Mouse (Mus musculus) kidney, adult 2 months (tissue): ENCODE data around the gene Gramd1b. TPM values are rescaled to one million over a fixed set of nuclear protein-coding genes. Genes with fewer than 3 reads are reported as not detected.

Experiments used
- DNase-seq: peaks from one replicate; pipeline ENCODE4 v3.0.0; 2021
- H3K27ac ChIP-seq: fragments of 200-500 bp; 2 replicates; pipeline ENCODE4 v1.5.1; 2012; ENCODE audit warnings: low read depth, low read length, control low read depth, inconsistent platforms; ENCODE audit not compliant: insufficient read depth
- H3K27me3 ChIP-seq: fragments of 200-500 bp; replicated peaks from 2 replicates; pipeline ENCODE4 v1.6.1; 2012; ENCODE audit warnings: mild to moderate bottlenecking, moderate library complexity, low read length, inconsistent platforms; ENCODE audit not compliant: control insufficient read depth, insufficient read depth
- H3K36me3 ChIP-seq: fragments of 200-500 bp; 2 replicates; pipeline ENCODE4 v1.6.1; 2012; ENCODE audit warnings: mild to moderate bottlenecking, moderate library complexity, low read length, inconsistent platforms; ENCODE audit not compliant: control insufficient read depth, insufficient read depth
- H3K4me1 ChIP-seq: fragments of 200-500 bp; 2 replicates; pipeline ENCODE4 v1.6.1; 2011; ENCODE audit warnings: low read length; ENCODE audit not compliant: control insufficient read depth, insufficient read depth
- H3K4me3 ChIP-seq: fragments of 200-500 bp; 2 replicates; pipeline ENCODE4 v1.5.1; 2011; ENCODE audit warnings: mild to moderate bottlenecking, low read depth, low read length, control low read depth; ENCODE audit not compliant: insufficient read depth
- CTCF ChIP-seq: fragments of 200-500 bp; conservative IDR thresholded peaks from 2 replicates; pipeline ENCODE4 v1.5.1; 2011; ENCODE audit warnings: low read depth, mild to moderate bottlenecking, control low read depth, low read length, moderate library complexity, mixed read lengths; ENCODE audit not compliant: insufficient read depth, insufficient read length
- POLR2A ChIP-seq: fragments of 200-500 bp; IDR thresholded peaks from one replicate; pipeline ENCODE4 v1.6.1; 2011; ENCODE audit warnings: low read depth, low read length, control low read depth
- WGBS: fragments of 180-500 bp; shearing (Covaris S2); methylation state at CpG from one replicate; pipeline ENCODE4 v1.1.7; 2018; 5-methylcytosine and 5-hydroxymethylcytosine counted together
- polyA plus RNA-seq: library from polyadenylated mRNA; depleted of rRNA; stranded (reverse); fragments of >200 nt; gene quantifications from 2 replicates; pipeline ENCODE4 v1.2.3, GENCODE M21; 2012

Gramd1b gene
- polyA plus RNA-seq, 1 experiment = 210 TPM

DNA sequence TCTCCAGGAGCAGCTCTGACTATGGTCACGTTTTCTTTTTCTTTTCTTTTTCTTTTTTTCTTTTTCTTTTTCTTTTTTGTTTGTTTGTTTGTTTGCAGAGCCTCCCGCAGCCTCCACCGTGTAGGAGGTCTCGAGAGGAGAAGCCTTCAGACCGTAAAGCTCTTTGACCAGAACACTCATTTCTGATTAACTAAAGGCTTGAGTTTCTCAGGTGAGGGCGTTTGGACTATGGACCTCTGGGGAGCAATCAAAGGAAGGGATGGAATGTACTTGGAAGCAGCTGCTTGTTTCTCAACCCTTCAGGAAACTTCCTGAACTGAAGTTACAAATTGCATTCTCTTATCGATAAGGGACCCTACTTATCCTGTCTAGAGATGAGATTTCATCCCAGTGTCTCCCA lies 64.4 kb downstream of the Gramd1b start:
- peak; percentile 91 for DNase-seq
- peaks cover 19% of the 10 kb centered on the region; the same call in 1 of the 2 replicates for H3K4me1 ChIP-seq
- TF ChIP-seq POLR2A (no peak), CTCF (no peak)
- 24% methylated on average over 7 of the region's 7 CpGs for WGBS
- H3K27me3 ChIP-seq = no peaks in the 10 kb centered on the region
- H3K4me3 ChIP-seq = no peak overlapping the region
- peak overlapping the region; percentile 92 for H3K27ac ChIP-seq
- H3K36me3 ChIP-seq = no peaks in the 10 kb centered on the region

DNA sequence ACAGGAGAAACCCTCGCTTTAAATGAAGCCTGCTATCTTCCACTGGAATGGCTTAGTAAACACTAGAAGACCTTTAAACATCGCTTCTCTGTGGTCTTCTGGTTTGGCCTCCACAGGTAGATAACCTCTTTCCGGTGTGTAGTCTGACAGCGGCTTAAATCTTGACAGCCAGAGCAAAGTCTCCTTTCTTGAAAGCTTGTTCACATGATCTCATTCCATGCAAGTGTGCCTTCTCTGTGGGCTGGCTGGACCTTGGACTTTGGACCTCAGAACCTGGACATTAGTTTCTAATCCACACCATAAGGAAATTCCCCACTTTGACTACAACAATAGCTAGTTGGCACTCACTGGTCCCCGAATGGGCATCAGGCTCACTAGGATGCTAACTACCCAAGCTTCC lies 65.6 kb downstream of the Gramd1b start:
- Histone ChIP-seq H3K4me3 (peak overlapping the region; percentile 83), H3K36me3 (no peaks in the 10 kb centered on the region), H3K27me3 (no peaks in the 10 kb centered on the region), H3K4me1 (peaks cover 28% of the 10 kb centered on the region; the same call in 1 of the 2 replicates), H3K27ac (peak overlapping the region; percentile 92)
- DNase-seq = peak; percentile 95
- WGBS = 55% methylated on average over 5 of the region's 5 CpGs
- no peak for TF ChIP-seq CTCF
- no peak for TF ChIP-seq POLR2A

DNA sequence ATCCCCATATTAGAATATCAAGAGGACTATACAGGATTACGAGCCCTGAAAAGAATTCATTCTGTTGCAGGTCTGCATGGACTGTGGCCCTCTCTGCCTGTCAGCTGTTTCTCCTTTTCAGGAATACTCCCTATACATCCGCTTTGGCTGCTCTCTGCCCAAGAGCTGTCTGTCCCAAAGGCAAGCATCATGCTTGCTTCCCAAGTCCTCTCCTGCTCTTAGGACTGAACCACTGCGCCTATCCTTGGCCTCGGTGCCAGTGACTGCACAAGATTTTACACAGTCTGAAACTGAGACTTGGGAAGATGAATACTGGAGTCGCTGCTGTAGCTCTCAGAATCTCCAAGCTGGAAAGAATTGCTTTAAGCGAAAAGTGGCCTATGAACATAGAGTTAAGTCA lies 68.8 kb downstream of the Gramd1b start:
- no peaks in the 10 kb centered on the region for H3K36me3 ChIP-seq
- H3K4me1 ChIP-seq = peaks cover 46% of the 10 kb centered on the region
- H3K27ac ChIP-seq = peak overlapping the region; percentile 53; the same call in 1 of the 2 replicates
- 54% methylated on average over 6 of the region's 6 CpGs for WGBS
- H3K4me3 ChIP-seq = peak overlapping the region; percentile 23; the same call in 1 of the 2 replicates
- TF ChIP-seq POLR2A = no peak
- TF ChIP-seq CTCF = no peak
- no peak for DNase-seq
- H3K27me3 ChIP-seq = no peaks in the 10 kb centered on the region

DNA sequence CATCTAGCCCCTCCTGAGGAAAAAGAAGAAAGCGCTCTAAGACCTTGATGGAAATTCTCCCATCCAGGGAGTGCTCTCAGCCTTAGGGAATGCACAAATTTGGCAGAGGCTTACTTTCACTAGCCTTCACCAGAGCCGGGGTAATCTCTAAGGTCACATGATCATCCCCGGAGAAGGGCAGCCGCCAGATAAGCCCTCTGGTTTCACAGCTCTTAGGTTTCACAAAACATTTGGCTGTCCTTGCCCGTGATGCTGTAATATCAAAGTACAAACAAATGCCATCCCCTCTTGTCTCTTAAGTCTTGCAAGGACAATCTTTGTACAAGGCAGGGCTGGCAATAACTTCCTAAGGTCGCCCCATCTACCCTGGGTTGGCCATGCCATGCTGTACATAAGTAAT lies 70.4 kb downstream of the Gramd1b start:
- peak overlapping the region; percentile 83; the same call in 1 of the 2 replicates for H3K27ac ChIP-seq
- no peak overlapping the region; the same call in 1 of the 2 replicates for H3K4me3 ChIP-seq
- TF ChIP-seq CTCF (no peak), POLR2A (no peak)
- no peak for DNase-seq
- peaks cover 47% of the 10 kb centered on the region for H3K4me1 ChIP-seq
- 35% methylated on average over 6 of the region's 6 CpGs for WGBS
- no peaks in the 10 kb centered on the region for H3K36me3 ChIP-seq
- H3K27me3 ChIP-seq = no peaks in the 10 kb centered on the region

DNA sequence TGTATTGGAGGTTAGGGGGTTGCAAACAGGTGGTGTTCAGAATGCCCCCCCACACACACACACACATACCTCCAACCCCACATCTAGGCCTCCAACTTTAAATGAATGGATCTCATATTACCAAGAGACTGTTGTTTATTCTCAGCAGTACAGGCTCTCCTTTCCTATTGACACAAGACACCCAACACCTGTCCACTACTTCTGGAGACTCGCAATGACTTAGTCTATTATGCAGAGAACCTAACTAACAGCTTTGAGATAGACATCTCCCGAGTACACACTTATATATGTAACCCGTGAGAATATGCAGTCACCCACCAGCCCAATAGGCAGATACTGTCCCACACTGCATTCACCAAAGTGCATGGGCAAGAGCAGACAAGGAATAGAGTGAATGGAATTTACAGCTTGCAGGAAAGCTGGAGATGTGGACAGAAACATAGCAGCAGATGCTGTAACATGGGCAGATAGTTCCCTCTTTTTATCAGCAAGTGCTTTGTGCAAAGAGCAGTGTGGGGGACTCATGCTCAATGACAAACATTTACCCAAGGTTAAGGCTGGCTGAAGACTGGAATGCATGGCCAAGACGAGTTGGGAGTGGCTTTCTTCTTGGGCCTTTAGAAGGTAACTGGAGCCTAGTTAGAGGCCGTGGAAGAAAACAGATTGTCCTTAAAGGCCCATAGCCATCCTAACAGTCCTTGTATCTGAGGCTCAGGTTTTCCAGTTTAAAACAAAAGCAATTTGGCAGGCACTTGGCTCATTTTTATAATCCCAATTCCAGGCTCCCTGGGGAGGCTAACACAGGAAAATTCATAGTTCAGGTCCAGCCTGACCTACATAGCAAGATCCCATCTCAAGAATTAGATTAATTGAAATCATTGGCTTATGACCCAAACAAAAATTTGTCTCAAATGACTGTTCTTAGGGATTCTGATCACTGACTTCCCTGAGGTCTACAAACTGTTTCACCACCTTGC lies 71.6 kb downstream of the Gramd1b start:
- WGBS = 49% methylated on average over 5 of the region's 5 CpGs
- Histone ChIP-seq H3K4me3 (no peak overlapping the region), H3K4me1 (peaks cover 47% of the 10 kb centered on the region), H3K27me3 (no peaks in the 10 kb centered on the region), H3K27ac (peak overlapping the region; percentile 83), H3K36me3 (no peaks in the 10 kb centered on the region)
- TF ChIP-seq POLR2A (no peak), CTCF (no peak)
- DNase-seq = peak; percentile 48

DNA sequence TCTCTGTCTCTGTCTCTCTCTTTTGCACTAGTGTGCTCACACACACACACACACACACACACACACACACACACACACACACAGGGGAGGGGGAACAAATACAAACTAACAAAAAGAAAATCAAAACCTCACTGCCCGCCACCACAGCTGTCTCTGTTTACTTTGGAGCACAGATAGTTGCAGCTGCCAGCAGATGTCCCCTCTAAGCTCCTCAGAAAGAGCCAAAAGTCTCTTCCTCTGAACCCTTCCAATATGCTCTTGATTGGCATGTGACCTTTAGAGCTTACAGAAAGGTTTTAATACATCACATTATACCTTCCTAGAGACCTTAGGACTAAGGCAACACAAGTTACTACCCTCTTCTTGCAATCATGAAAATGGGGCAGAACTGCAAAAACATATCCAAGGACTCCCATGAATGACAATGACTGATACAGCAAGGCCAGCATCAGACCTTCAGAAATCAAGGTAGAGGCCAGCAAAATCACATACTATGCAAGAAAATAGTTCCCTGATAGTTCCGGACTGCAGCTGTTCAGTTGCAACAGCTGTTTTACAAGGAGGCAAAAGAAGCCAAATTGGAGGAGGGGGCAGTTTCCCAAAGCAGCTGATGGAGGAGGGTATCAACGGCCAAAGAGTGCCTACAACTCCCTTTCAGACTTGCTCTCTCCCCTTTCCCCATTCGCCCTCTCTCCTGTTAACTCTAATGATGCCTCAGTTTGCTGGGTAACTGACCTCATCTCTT lies 72.5 kb downstream of the Gramd1b start:
- H3K4me1 ChIP-seq = peaks cover 47% of the 10 kb centered on the region
- no peaks in the 10 kb centered on the region; the same call in 1 of the 2 replicates for H3K36me3 ChIP-seq
- H3K27ac ChIP-seq = peak overlapping the region; percentile 53
- no peak overlapping the region for H3K4me3 ChIP-seq
- TF ChIP-seq CTCF (no peak), POLR2A (no peak)
- no peaks in the 10 kb centered on the region for H3K27me3 ChIP-seq
- no peak for DNase-seq
- WGBS = 52% methylated on average over 4 of the region's 4 CpGs

DNA sequence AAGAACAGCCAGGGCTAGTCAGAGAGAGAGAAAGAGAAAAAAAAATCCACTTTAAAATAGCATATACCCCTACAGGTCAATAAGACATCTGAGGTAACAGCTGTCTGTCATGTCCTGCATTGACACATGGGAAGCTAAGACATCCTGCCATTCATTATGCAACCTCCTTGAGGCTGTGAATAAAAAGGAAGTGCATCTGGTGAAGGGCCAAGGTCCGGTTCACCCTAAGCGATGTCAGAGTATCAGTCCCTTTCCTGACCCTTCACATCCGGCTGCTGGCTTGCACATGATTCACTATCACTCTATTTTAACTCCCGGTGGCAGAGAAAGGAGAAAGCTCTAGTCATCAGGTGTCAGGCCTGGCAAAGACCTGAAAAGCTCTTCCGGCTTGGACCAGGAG lies 73.7 kb downstream of the Gramd1b start:
- 28% methylated on average over 5 of the region's 5 CpGs for WGBS
- Histone ChIP-seq H3K4me1 (peaks cover 47% of the 10 kb centered on the region), H3K4me3 (no peak overlapping the region), H3K27ac (0 out of 2 replicates have a peak overlapping the region, but pooled peaks have one; percentile 10), H3K27me3 (no peaks in the 10 kb centered on the region), H3K36me3 (no peaks in the 10 kb centered on the region; the same call in 1 of the 2 replicates)
- no peak for TF ChIP-seq POLR2A
- TF ChIP-seq CTCF = no peak
- peak; percentile 73 for DNase-seq
